In the genomic region with DNA sequence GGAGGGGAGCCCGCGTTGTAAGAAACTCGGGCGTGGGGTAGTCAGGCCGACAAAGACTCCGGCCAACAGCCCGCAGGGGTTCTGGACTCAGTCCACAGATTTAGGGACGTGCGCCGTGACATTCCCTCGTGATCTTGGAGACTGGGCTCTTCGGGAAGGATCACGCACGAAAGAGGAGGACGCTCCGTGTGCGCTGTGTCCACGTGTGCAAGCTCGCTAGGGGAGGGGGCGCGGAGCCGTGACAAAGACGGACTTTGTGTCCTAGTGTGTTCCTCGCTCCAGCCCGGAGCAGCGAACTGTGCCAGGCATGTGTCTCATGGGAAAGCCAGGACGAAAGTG, we compare ENCODE assay signal across 7 mouse cellular contexts. TPM values are rescaled to one million over a fixed set of nuclear protein-coding genes. Genes with fewer than 3 reads are reported as not detected.
DNase-seq lines count a peak whose midpoint lies in the region; ATAC-seq and TF ChIP-seq lines count a peak whose summit lies in the region.

No protein-coding gene starts in this region.

- H3K4me3 ChIP-seq in lung, embryonic 14.5 days (ENCODE audit: low read depth, low read length) = peak overlapping the region; percentile 72
- H3K4me3 ChIP-seq in forebrain, embryonic 14.5 days (ENCODE audit: low read depth, low read length) = peak overlapping the region; percentile 56
- H3K4me3 ChIP-seq in liver, embryonic 12.5 days = peak overlapping the region; percentile 57
- H3K4me3 ChIP-seq in stomach, embryonic 16.5 days (replicated peaks; ENCODE audit: low read length) = peak overlapping the region; percentile 76

- H3K27ac ChIP-seq in lung, embryonic 14.5 days (ENCODE audit: low read depth) = peak overlapping the region; percentile 93
- H3K27ac ChIP-seq in forebrain, embryonic 14.5 days (ENCODE audit: low read depth, low read length) = no peak overlapping the region
- peak overlapping the region; percentile 73 for H3K27ac ChIP-seq in liver, embryonic 12.5 days
- H3K27ac ChIP-seq in stomach, embryonic 16.5 days (ENCODE audit: low read length) = peak overlapping the region; percentile 90

- H3K9ac ChIP-seq in lung, embryonic 14.5 days = peak overlapping the region; percentile 81
- peak overlapping the region; percentile 59 for H3K9ac ChIP-seq in forebrain, embryonic 14.5 days (ENCODE audit: low read length)
- peak overlapping the region; percentile 59 for H3K9ac ChIP-seq in liver, embryonic 12.5 days
- H3K9ac ChIP-seq in stomach, embryonic 16.5 days (ENCODE audit: low read length) = peak overlapping the region; percentile 87

- peak; percentile 53 for DNase-seq in lung, embryonic 14.5 days
- DNase-seq in lung, postnatal 14 days = no peak
- peak; percentile 95 for DNase-seq in cerebellum, adult 8-10 months
- peak; percentile 48 for DNase-seq in forebrain, embryonic 14.5 days (ENCODE audit: low spot score)
- DNase-seq in adrenal gland, postnatal 10 days = no peak

- no peaks in the 10 kb centered on the region for H3K27me3 ChIP-seq in lung, embryonic 14.5 days (ENCODE audit: insufficient read depth, low read length)
- peaks cover 52% of the 10 kb centered on the region for H3K27me3 ChIP-seq in forebrain, embryonic 14.5 days (replicated peaks; ENCODE audit: control insufficient read depth, insufficient read depth, low read length)
- H3K27me3 ChIP-seq in liver, embryonic 12.5 days (replicated peaks) = peaks cover 73% of the 10 kb centered on the region
- no peaks in the 10 kb centered on the region for H3K27me3 ChIP-seq in stomach, embryonic 16.5 days (ENCODE audit: control insufficient read depth, insufficient read depth, low read length)

- WGBS in lung, embryonic 14.5 days = under 1% methylated on average over 27 of the region's 27 CpGs
- WGBS in forebrain, embryonic 14.5 days = under 1% methylated on average over 27 of the region's 27 CpGs
- 2% methylated on average over 27 of the region's 27 CpGs for WGBS in liver, embryonic 12.5 days (ENCODE audit: insufficient replicate concordance)
- under 1% methylated on average over 27 of the region's 27 CpGs for WGBS in stomach, embryonic 16.5 days

- H3K36me3 ChIP-seq in lung, embryonic 14.5 days (ENCODE audit: insufficient read depth) = no peaks in the 10 kb centered on the region
- no peaks in the 10 kb centered on the region for H3K36me3 ChIP-seq in forebrain, embryonic 14.5 days (ENCODE audit: control insufficient read depth, insufficient read depth, low read length)
- H3K36me3 ChIP-seq in liver, embryonic 12.5 days = no peaks in the 10 kb centered on the region
- no peaks in the 10 kb centered on the region for H3K36me3 ChIP-seq in stomach, embryonic 16.5 days (ENCODE audit: control insufficient read depth, insufficient read depth, low read length)

- peak; percentile 22 for ATAC-seq in lung, embryonic 14.5 days (ENCODE audit: insufficient read depth)
- ATAC-seq in forebrain, embryonic 14.5 days = peak; percentile 63
- no peak for ATAC-seq in liver, embryonic 12.5 days
- ATAC-seq in stomach, embryonic 16.5 days (ENCODE audit: insufficient read depth, low FRiP score) = peak; percentile 2; the same call in 1 of the 2 replicates

- peak overlapping the region; percentile 99 for H3K4me2 ChIP-seq in lung, embryonic 14.5 days
- peak overlapping the region; percentile 95 for H3K4me2 ChIP-seq in forebrain, embryonic 14.5 days (ENCODE audit: low read length)
- peak overlapping the region; percentile 77 for H3K4me2 ChIP-seq in liver, embryonic 12.5 days
- H3K4me2 ChIP-seq in stomach, embryonic 16.5 days (ENCODE audit: low read depth, low read length) = peak overlapping the region; percentile 89

- H3K4me1 ChIP-seq in lung, embryonic 14.5 days (ENCODE audit: insufficient read depth) = no peaks in the 10 kb centered on the region; the same call in 1 of the 2 replicates
- peaks cover 14% of the 10 kb centered on the region for H3K4me1 ChIP-seq in forebrain, embryonic 14.5 days (ENCODE audit: control insufficient read depth, insufficient read depth, low read length)
- peaks cover 57% of the 10 kb centered on the region for H3K4me1 ChIP-seq in liver, embryonic 12.5 days
- H3K4me1 ChIP-seq in stomach, embryonic 16.5 days (ENCODE audit: control insufficient read depth, insufficient read depth, low read length) = peaks cover 4% of the 10 kb centered on the region; the same call in 1 of the 2 replicates

- no peaks in the 10 kb centered on the region for H3K9me3 ChIP-seq in lung, embryonic 14.5 days (ENCODE audit: low read depth, low read length)
- no peaks in the 10 kb centered on the region for H3K9me3 ChIP-seq in forebrain, embryonic 14.5 days (replicated peaks; ENCODE audit: control insufficient read depth, low read length)
- no peaks in the 10 kb centered on the region for H3K9me3 ChIP-seq in liver, embryonic 12.5 days (replicated peaks)
- H3K9me3 ChIP-seq in stomach, embryonic 16.5 days (replicated peaks; ENCODE audit: control insufficient read depth, low read length) = no peaks in the 10 kb centered on the region

- TF ChIP-seq CTCF in lung, embryonic 14.5 days (IDR thresholded peaks at IDR 0.05; ENCODE audit: low read depth) = no peak

RNA-seq across cellular contexts. Expression of a gene that starts 0.3 kb away (rescaled TPM):
- polyA plus RNA-seq in lung, embryonic 14.5 days (2014; fragmentation: Nextera tagmentation; extraction: Ambion mirVana) = 34.7 and 39.2 TPM in 2 replicates
- polyA plus RNA-seq in forebrain, embryonic 14.5 days (2014; fragmentation: Nextera tagmentation; extraction: Ambion mirVana) = 4.4 and 5.4 TPM in 2 replicates
- polyA plus RNA-seq in liver, embryonic 12.5 days (2016; fragmentation: Nextera tagmentation; extraction: Ambion mirVana) = 14.3 TPM in 2 replicates
- 23.0 and 23.7 TPM in 2 replicates for polyA plus RNA-seq in stomach, embryonic 16.5 days (2015; fragmentation: Nextera tagmentation; extraction: Ambion mirVana)
- total RNA-seq in adrenal gland, postnatal 10 days (2021) = 10 to 100 TPM; 26.2 to 27.9 TPM

RNA-seq across cellular contexts. Expression of a gene that starts 38.6 kb away (rescaled TPM):
- 0.75 and 1.7 TPM in 2 replicates for polyA plus RNA-seq in lung, embryonic 14.5 days (2014; fragmentation: Nextera tagmentation; extraction: Ambion mirVana)
- polyA plus RNA-seq in forebrain, embryonic 14.5 days (2014; fragmentation: Nextera tagmentation; extraction: Ambion mirVana) = 0.73 and 1.0 TPM in 2 replicates
- 3.7 and 4.6 TPM in 2 replicates for polyA plus RNA-seq in liver, embryonic 12.5 days (2016; fragmentation: Nextera tagmentation; extraction: Ambion mirVana)
- polyA plus RNA-seq in stomach, embryonic 16.5 days (2015; fragmentation: Nextera tagmentation; extraction: Ambion mirVana) = 2.3 and 2.5 TPM in 2 replicates
- 1 to 10 TPM; 1.3 to 1.5 TPM for total RNA-seq in adrenal gland, postnatal 10 days (2021)

RNA-seq across cellular contexts. Expression of a gene that starts 52.5 kb away (rescaled TPM):
- 0.28 TPM in 1 of 2 replicates, not detected in the other for polyA plus RNA-seq in lung, embryonic 14.5 days (2014; fragmentation: Nextera tagmentation; extraction: Ambion mirVana)
- not detected in 2 replicates for polyA plus RNA-seq in forebrain, embryonic 14.5 days (2014; fragmentation: Nextera tagmentation; extraction: Ambion mirVana)
- polyA plus RNA-seq in liver, embryonic 12.5 days (2016; fragmentation: Nextera tagmentation; extraction: Ambion mirVana) = not detected in 2 replicates
- polyA plus RNA-seq in stomach, embryonic 16.5 days (2015; fragmentation: Nextera tagmentation; extraction: Ambion mirVana) = 0.36 and 0.41 TPM in 2 replicates
- not detected for total RNA-seq in adrenal gland, postnatal 10 days (2021)

RNA-seq across cellular contexts. Expression of a gene that starts 55.5 kb away (rescaled TPM):
- 0.65 and 1.3 TPM in 2 replicates for polyA plus RNA-seq in lung, embryonic 14.5 days (2014; fragmentation: Nextera tagmentation; extraction: Ambion mirVana)
- polyA plus RNA-seq in forebrain, embryonic 14.5 days (2014; fragmentation: Nextera tagmentation; extraction: Ambion mirVana) = 22.1 and 24.7 TPM in 2 replicates
- not detected in 2 replicates for polyA plus RNA-seq in liver, embryonic 12.5 days (2016; fragmentation: Nextera tagmentation; extraction: Ambion mirVana)
- polyA plus RNA-seq in stomach, embryonic 16.5 days (2015; fragmentation: Nextera tagmentation; extraction: Ambion mirVana) = 0.65 and 1.3 TPM in 2 replicates
- total RNA-seq in adrenal gland, postnatal 10 days (2021) = under 1 TPM; 0.21 to 0.33 TPM

Comparison
In these comparisons a context has a peak if more than half of its experiments do, and no peak if none do; other contexts are left out.
1. DNase-seq: peak in lung, embryonic 14.5 days (single experiment), cerebellum, adult 8-10 months (single experiment) and forebrain, embryonic 14.5 days (single experiment); none in lung, postnatal 14 days (single experiment) and adrenal gland, postnatal 10 days (single experiment).
2. Peak in every context shown above with its lines, with median percentiles within 50 percentile points of each other: H3K4me2 ChIP-seq, H3K4me3 ChIP-seq and H3K9ac ChIP-seq.